Mouse (Mus musculus) neural tube, embryonic 15.5 days (tissue): ENCODE data around the gene Reg4. TPM values are rescaled to one million over a fixed set of nuclear protein-coding genes. Genes with fewer than 3 reads are reported as not detected.

Source experiments
- ATAC-seq: fragments of 200-750 bp; cut with Nextera tagmentation; 2 replicates; pipeline ENCODE4 v1.8.0; 2017; ENCODE audit warnings: mild to moderate bottlenecking, moderate TSS enrichment, moderate library complexity; ENCODE audit not compliant: low FRiP score
- H3K27ac ChIP-seq: fragments of 300-500 bp; sonication (generic); replicated peaks from 2 replicates; pipeline ENCODE4 v1.5.1; 2015; ENCODE audit warnings: mild to moderate bottlenecking, inconsistent platforms
- H3K27me3 ChIP-seq: fragments of 300-500 bp; sonication (generic); replicated peaks from 2 replicates; pipeline ENCODE4 v1.6.1; 2015; ENCODE audit warnings: inconsistent platforms
- H3K36me3 ChIP-seq: fragments of 300-500 bp; sonication (generic); 2 replicates; pipeline ENCODE4 v1.6.1; 2015; ENCODE audit warnings: inconsistent platforms
- H3K4me1 ChIP-seq: fragments of 300-500 bp; sonication (generic); 2 replicates; pipeline ENCODE4 v1.6.1; 2015; ENCODE audit warnings: inconsistent platforms
- H3K4me2 ChIP-seq: fragments of 300-500 bp; sonication (generic); 2 replicates; pipeline ENCODE4 v1.6.1; 2015; ENCODE audit warnings: inconsistent platforms, mild to moderate bottlenecking, moderate library complexity
- H3K4me3 ChIP-seq: fragments of 300-500 bp; sonication (generic); replicated peaks from 2 replicates; pipeline ENCODE4 v1.5.1; 2015; ENCODE audit warnings: mild to moderate bottlenecking, inconsistent platforms
- H3K9ac ChIP-seq: fragments of 300-500 bp; sonication (generic); replicated peaks from 2 replicates; pipeline ENCODE4 v1.6.1; 2015; ENCODE audit warnings: mild to moderate bottlenecking, inconsistent platforms
- H3K9me3 ChIP-seq: fragments of 300-500 bp; sonication (generic); replicated peaks from 2 replicates; pipeline ENCODE4 v1.6.1; 2016; ENCODE audit warnings: inconsistent platforms
- WGBS: fragments of 180-500 bp; shearing (Covaris S2); methylation state at CpG from one replicate; pipeline ENCODE4 v1.1.7; 2015; ENCODE audit warnings: mixed read lengths; 5-methylcytosine and 5-hydroxymethylcytosine counted together
- polyA plus RNA-seq: library from polyadenylated mRNA; unstranded; fragments of >200 nt; fragmentation: Nextera tagmentation; extraction: Ambion mirVana; gene quantifications from 2 replicates; pipeline ENCODE4 v1.2.1, GENCODE M21; 2015

The Reg4 gene
- polyA plus RNA-seq, 1 experiment from 2014 or later, result not detected

- Histone ChIP-seq H3K9me3 (no peaks in the 10 kb centered on the region), H3K4me2 (no peak overlapping the region), H3K27me3 (no peaks in the 10 kb centered on the region), H3K36me3 (no peaks in the 10 kb centered on the region), H3K4me3 (no peak overlapping the region), H3K27ac (no peak overlapping the region), H3K4me1 (no peaks in the 10 kb centered on the region), H3K9ac (no peak overlapping the region)
- no peak for ATAC-seq
- WGBS, result 91% methylated on average over 5 of the region's 5 CpGs
Measured at GRCm38 (mm10) chr3:98259271-98259751, 37.4 kb downstream of the Reg4 start.

GRCm38 (mm10) chr3:98260534-98260933 lies 38.6 kb downstream of the Reg4 start:
- WGBS, result 87% methylated on average over 3 of the region's 3 CpGs
- no peaks in the 10 kb centered on the region for H3K9me3 ChIP-seq

GRCm38 (mm10) chr3:98261415-98261814 lies 39.5 kb downstream of the Reg4 start:
- no peak for ATAC-seq
- WGBS, result 92% methylated on average over 4 of the region's 4 CpGs

More at GRCm38 (mm10) chr3:98260534-98260933, 38.6 kb downstream of the Reg4 start:
- no peaks in the 10 kb centered on the region for H3K4me1 ChIP-seq
- H3K9ac ChIP-seq, result no peak overlapping the region
- H3K36me3 ChIP-seq, result no peaks in the 10 kb centered on the region
- H3K4me3 ChIP-seq, result no peak overlapping the region
- no peak overlapping the region for H3K27ac ChIP-seq
- H3K4me2 ChIP-seq, result no peak overlapping the region
- no peak for ATAC-seq
- no peaks in the 10 kb centered on the region for H3K27me3 ChIP-seq

GRCm38 (mm10) chr3:98262133-98262532 lies 40.2 kb downstream of the Reg4 start:
- H3K4me3 ChIP-seq, result no peak overlapping the region
- no peaks in the 10 kb centered on the region for H3K9me3 ChIP-seq
- ATAC-seq, result no peak
- no peak overlapping the region for H3K9ac ChIP-seq
- H3K4me1 ChIP-seq, result no peaks in the 10 kb centered on the region
- no peak overlapping the region for H3K27ac ChIP-seq
- WGBS, result 96% methylated on average over 2 of the region's 2 CpGs
- no peaks in the 10 kb centered on the region for H3K27me3 ChIP-seq
- H3K36me3 ChIP-seq, result no peaks in the 10 kb centered on the region
- H3K4me2 ChIP-seq, result no peak overlapping the region

More at GRCm38 (mm10) chr3:98261415-98261814, 39.5 kb downstream of the Reg4 start:
- Histone ChIP-seq H3K4me2 (no peak overlapping the region), H3K36me3 (no peaks in the 10 kb centered on the region), H3K4me3 (no peak overlapping the region), H3K27ac (no peak overlapping the region), H3K4me1 (no peaks in the 10 kb centered on the region), H3K9ac (no peak overlapping the region), H3K27me3 (no peaks in the 10 kb centered on the region), H3K9me3 (no peaks in the 10 kb centered on the region)

GRCm38 (mm10) chr3:98267249-98267651 lies 45.3 kb downstream of the Reg4 start:
- Histone ChIP-seq H3K27me3 (no peaks in the 10 kb centered on the region), H3K4me2 (no peak overlapping the region), H3K9me3 (no peaks in the 10 kb centered on the region), H3K27ac (no peak overlapping the region), H3K4me3 (no peak overlapping the region), H3K4me1 (0 out of 2 replicates have a peak, but pooled peaks cover 3% of the 10 kb centered on the region), H3K9ac (no peak overlapping the region), H3K36me3 (no peaks in the 10 kb centered on the region)
- ATAC-seq, result no peak
- 19% methylated on average over 6 of the region's 6 CpGs for WGBS

- Histone ChIP-seq H3K27me3 (no peaks in the 10 kb centered on the region), H3K36me3 (no peaks in the 10 kb centered on the region), H3K9me3 (no peaks in the 10 kb centered on the region), H3K27ac (no peak overlapping the region), H3K9ac (no peak overlapping the region), H3K4me1 (no peaks in the 10 kb centered on the region), H3K4me3 (no peak overlapping the region), H3K4me2 (no peak overlapping the region)
- no peak for ATAC-seq
- 65% methylated on average over 11 of the region's 11 CpGs for WGBS
Measured at GRCm38 (mm10) chr3:98273623-98274398, 51.9 kb downstream of the Reg4 start.

GRCm38 (mm10) chr3:98279682-98280081 lies 57.7 kb downstream of the Reg4 start:
- ATAC-seq, result no peak
- Histone ChIP-seq H3K9me3 (no peaks in the 10 kb centered on the region), H3K4me1 (0 out of 2 replicates have a peak, but pooled peaks cover 8% of the 10 kb centered on the region), H3K4me3 (no peak overlapping the region), H3K4me2 (no peak overlapping the region), H3K27ac (no peak overlapping the region), H3K27me3 (no peaks in the 10 kb centered on the region), H3K36me3 (no peaks in the 10 kb centered on the region), H3K9ac (no peak overlapping the region)
- 49% methylated on average over 4 of the region's 4 CpGs for WGBS

GRCm38 (mm10) chr3:98280204-98280932 lies 58.4 kb downstream of the Reg4 start, which contains the start of gene Hmgcs2:
Gene Hmgcs2 (plus strand): TSS chr3:98280435.
- no peak within 1 kb of the TSS for H3K4me3 ChIP-seq
- 67% methylated on average over 14 of the region's 14 CpGs for WGBS
- H3K9ac ChIP-seq, result no peak within 1 kb of the TSS
- 0 out of 2 replicates have a peak, but pooled peaks cover 8% of the 10 kb centered on the region for H3K4me1 ChIP-seq
- no peaks in the 10 kb centered on the region for H3K9me3 ChIP-seq
- peak; percentile 53; the same call in 1 of the 2 replicates for ATAC-seq
- peak within 1 kb of the TSS; percentile 11 for H3K4me2 ChIP-seq
- no peaks in the 10 kb centered on the region for H3K36me3 ChIP-seq
- H3K27ac ChIP-seq, result no peak within 1 kb of the TSS
- H3K27me3 ChIP-seq, result no peaks in the 10 kb centered on the region

GRCm38 (mm10) chr3:98280933-98281678 lies 59.1 kb downstream of the Reg4 start:
- Histone ChIP-seq H3K9me3 (no peaks in the 10 kb centered on the region), H3K9ac (no peak overlapping the region), H3K27me3 (no peaks in the 10 kb centered on the region), H3K4me2 (peak overlapping the region; percentile 11), H3K4me1 (0 out of 2 replicates have a peak, but pooled peaks cover 8% of the 10 kb centered on the region), H3K36me3 (no peaks in the 10 kb centered on the region), H3K27ac (no peak overlapping the region), H3K4me3 (no peak overlapping the region)
- ATAC-seq, result peak; percentile 92
- 45% methylated on average over 12 of the region's 12 CpGs for WGBS

- ATAC-seq, result no peak
- Histone ChIP-seq H3K36me3 (no peaks in the 10 kb centered on the region), H3K9me3 (no peaks in the 10 kb centered on the region), H3K4me2 (no peak overlapping the region), H3K4me3 (no peak overlapping the region), H3K4me1 (0 out of 2 replicates have a peak, but pooled peaks cover 8% of the 10 kb centered on the region), H3K27ac (no peak overlapping the region), H3K9ac (no peak overlapping the region), H3K27me3 (no peaks in the 10 kb centered on the region)
- WGBS, result 96% methylated on average over 8 of the region's 8 CpGs
Measured at GRCm38 (mm10) chr3:98282422-98282821, 60.5 kb downstream of the Reg4 start.

GRCm38 (mm10) chr3:98283205-98283604 lies 61.2 kb downstream of the Reg4 start:
- H3K27me3 ChIP-seq, result no peaks in the 10 kb centered on the region
- ATAC-seq, result no peak
- 95% methylated on average over 5 of the region's 5 CpGs for WGBS

More at GRCm38 (mm10) chr3:98283205-98283604, 61.2 kb downstream of the Reg4 start:
- Histone ChIP-seq H3K9me3 (no peaks in the 10 kb centered on the region), H3K36me3 (no peaks in the 10 kb centered on the region), H3K4me1 (0 out of 2 replicates have a peak, but pooled peaks cover 8% of the 10 kb centered on the region), H3K27ac (no peak overlapping the region), H3K4me3 (no peak overlapping the region), H3K4me2 (no peak overlapping the region), H3K9ac (no peak overlapping the region)
